Mouse (Mus musculus): ENCODE measurements at regions not wholly inside any gene's neighbourhood (a gene's known extent, or its start where the extent isn't known, plus 50 kb on each side); places are given as distances from the start of the nearest gene placed in this dataset.

DNA sequence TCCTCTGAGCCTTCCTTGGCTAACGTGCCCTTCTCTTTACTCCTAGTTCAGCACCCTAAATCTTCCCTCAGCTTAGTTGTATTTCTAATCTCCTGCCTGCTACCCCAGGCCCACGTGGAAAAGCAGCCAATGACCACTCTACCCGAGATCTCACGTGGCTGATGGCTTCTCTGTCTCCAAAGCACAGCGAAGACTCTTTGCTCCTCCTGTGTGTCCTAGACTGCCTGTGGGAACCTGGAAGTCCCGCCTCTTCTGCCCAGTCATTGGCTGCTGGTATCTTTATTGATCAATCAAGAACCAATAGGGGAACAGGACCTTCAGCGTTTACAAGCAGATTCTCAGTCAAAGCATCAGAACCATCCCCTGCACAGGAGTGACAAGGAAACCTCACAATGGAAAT lies 54.8 kb downstream of the Gm19935 start:
- Histone ChIP-seq H3K9ac (no peak overlapping the region), H3K4me3 (replicated peaks) (no peak overlapping the region), H3K9me3 (no peaks in the 10 kb centered on the region), H3K4me2 (no peak overlapping the region), H3K36me3 (no peaks in the 10 kb centered on the region), H3K27ac (no peak overlapping the region), H3K4me1 (no peaks in the 10 kb centered on the region), H3K27me3 (replicated peaks) (no peaks in the 10 kb centered on the region)
- ATAC-seq (ENCODE audit: insufficient read depth, low FRiP score, low read depth) = no peak
- 79% methylated on average over 7 of the region's 7 CpGs for WGBS

DNA sequence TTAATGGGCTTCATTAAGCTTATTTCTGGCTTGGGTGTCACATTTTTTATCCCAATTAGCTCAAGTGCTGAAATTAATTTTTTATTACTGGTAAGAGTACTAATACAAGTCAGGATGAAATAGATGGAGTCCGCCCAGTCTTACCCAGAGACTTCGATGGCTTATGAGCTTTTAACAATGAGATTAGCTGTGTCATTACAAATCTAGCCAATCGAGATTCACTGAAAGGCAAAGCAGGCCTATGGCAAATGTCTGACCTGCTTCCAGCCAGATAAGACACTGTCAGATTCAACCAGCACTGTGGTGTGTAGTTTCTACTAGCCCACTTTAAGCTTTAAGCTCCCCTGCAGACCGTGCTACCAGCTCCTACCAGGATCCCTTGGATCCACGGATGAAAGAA lies 55.2 kb downstream of the Gm19935 start:
- Histone ChIP-seq H3K27me3 (replicated peaks) (no peaks in the 10 kb centered on the region), H3K4me3 (replicated peaks) (no peak overlapping the region), H3K9ac (no peak overlapping the region), H3K36me3 (no peaks in the 10 kb centered on the region), H3K9me3 (no peaks in the 10 kb centered on the region), H3K4me2 (no peak overlapping the region), H3K27ac (no peak overlapping the region), H3K4me1 (no peaks in the 10 kb centered on the region)
- WGBS = 86% methylated on average over 5 of the region's 5 CpGs
- no peak for ATAC-seq (ENCODE audit: insufficient read depth, low FRiP score, low read depth)

DNA sequence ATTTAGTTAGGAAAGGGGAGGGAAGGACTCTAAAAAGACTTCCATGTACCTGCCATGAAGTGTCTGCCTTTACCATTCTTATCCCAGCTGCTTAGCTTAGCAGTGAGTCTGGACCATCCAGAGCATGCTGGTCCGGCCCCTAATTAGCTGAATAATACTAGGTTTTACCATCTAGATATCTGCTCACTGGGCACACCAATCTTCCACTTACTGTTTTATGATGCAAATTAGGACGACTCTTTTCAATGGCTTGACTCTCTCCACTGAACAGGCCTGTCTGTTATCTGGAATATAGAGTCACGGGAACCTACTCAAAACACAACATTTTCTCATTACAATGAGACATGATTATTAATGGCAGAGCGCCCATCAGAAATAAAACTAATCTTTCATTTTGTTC lies 55.7 kb downstream of the Gm19935 start:
- no peak overlapping the region for H3K9ac ChIP-seq
- H3K4me3 ChIP-seq (replicated peaks) = no peak overlapping the region
- H3K27me3 ChIP-seq (replicated peaks) = no peaks in the 10 kb centered on the region
- no peak overlapping the region for H3K4me2 ChIP-seq
- no peaks in the 10 kb centered on the region for H3K36me3 ChIP-seq
- no peaks in the 10 kb centered on the region for H3K9me3 ChIP-seq
- no peak for ATAC-seq (ENCODE audit: insufficient read depth, low FRiP score, low read depth)
- H3K4me1 ChIP-seq = no peaks in the 10 kb centered on the region
- 84% methylated on average over 4 of the region's 4 CpGs for WGBS
- no peak overlapping the region for H3K27ac ChIP-seq

DNA sequence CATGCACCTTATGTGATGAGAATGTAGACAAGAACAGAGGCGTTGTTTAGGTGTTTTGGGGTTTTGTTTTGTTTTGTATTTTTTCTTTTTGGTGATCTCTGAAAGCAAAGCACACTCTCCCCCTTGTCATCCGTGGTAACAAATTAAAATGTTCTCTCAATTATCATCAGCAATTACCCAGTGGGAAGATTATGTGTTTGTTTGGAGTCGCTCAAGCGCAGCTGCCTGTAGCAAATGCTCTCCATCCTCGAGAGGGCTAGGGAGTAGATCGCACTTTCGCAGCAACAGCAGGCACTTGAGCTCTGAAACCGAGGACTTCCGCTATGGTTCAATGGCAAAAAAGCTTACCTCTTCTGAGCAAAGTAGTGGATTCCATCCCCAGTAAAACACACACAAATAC lies 57.7 kb downstream of the Gm19935 start:
- no peaks in the 10 kb centered on the region for H3K36me3 ChIP-seq
- ATAC-seq (ENCODE audit: insufficient read depth, low FRiP score, low read depth) = no peak
- H3K4me1 ChIP-seq = no peaks in the 10 kb centered on the region
- H3K9me3 ChIP-seq = no peaks in the 10 kb centered on the region
- no peak overlapping the region for H3K4me3 ChIP-seq (replicated peaks)
- no peaks in the 10 kb centered on the region for H3K27me3 ChIP-seq (replicated peaks)
- H3K9ac ChIP-seq = no peak overlapping the region
- 82% methylated on average over 9 of the region's 9 CpGs for WGBS
- H3K27ac ChIP-seq = no peak overlapping the region
- H3K4me2 ChIP-seq = no peak overlapping the region

DNA sequence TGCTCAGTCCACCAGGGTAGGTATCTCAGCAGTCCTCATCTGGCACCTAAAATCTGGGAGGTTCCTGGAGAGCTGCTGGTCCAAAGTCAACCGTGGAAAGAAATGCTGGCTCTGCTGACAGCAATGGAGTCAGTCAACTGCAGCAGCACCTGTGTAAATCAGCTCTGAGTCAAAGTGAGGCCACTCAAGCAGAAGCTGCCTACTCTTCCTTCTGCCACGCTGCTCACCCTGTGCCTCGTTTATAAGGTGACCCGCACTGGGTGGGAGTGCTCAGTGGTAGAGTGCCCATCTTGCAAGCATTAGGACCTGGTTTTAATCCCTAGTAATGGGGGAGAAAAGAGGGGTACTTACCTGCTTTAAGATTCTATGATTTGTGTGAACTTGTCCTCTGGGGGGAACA lies 62.2 kb downstream of the Gm19935 start:
- Histone ChIP-seq H3K4me1 (no peaks in the 10 kb centered on the region), H3K4me2 (no peak overlapping the region), H3K27me3 (replicated peaks) (no peaks in the 10 kb centered on the region), H3K4me3 (replicated peaks) (no peak overlapping the region), H3K36me3 (no peaks in the 10 kb centered on the region), H3K9ac (no peak overlapping the region), H3K9me3 (no peaks in the 10 kb centered on the region), H3K27ac (no peak overlapping the region)
- no peak for ATAC-seq (ENCODE audit: insufficient read depth, low FRiP score, low read depth)
- 74% methylated on average over 4 of the region's 4 CpGs for WGBS

DNA sequence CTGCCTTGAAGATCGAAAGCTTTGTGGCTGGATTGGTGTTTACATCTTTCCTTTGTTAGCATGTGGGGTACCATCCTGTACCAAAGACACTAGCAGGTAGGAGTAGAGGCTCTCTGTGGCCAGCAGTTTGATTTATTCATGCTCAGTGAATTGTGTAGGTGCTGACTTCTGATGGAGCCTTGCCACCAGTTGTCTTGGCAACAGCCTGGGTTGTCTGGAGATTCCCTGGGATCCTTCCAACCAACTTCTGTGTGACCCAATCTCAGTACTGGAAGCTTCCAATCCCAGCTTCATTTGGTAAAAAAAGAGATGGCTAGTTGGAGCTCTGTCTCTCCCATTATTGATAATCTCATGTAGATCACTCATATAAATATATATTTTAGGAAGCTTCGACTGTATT lies 73.6 kb downstream of the Gm19935 start:
- Histone ChIP-seq H3K4me3 (replicated peaks) (no peak overlapping the region), H3K36me3 (no peaks in the 10 kb centered on the region), H3K4me1 (no peaks in the 10 kb centered on the region), H3K27ac (no peak overlapping the region), H3K4me2 (no peak overlapping the region), H3K9ac (no peak overlapping the region), H3K27me3 (replicated peaks) (no peaks in the 10 kb centered on the region), H3K9me3 (no peaks in the 10 kb centered on the region)
- no peak for ATAC-seq (ENCODE audit: insufficient read depth, low FRiP score, low read depth)
- 87% methylated on average over 2 of the region's 2 CpGs for WGBS

DNA sequence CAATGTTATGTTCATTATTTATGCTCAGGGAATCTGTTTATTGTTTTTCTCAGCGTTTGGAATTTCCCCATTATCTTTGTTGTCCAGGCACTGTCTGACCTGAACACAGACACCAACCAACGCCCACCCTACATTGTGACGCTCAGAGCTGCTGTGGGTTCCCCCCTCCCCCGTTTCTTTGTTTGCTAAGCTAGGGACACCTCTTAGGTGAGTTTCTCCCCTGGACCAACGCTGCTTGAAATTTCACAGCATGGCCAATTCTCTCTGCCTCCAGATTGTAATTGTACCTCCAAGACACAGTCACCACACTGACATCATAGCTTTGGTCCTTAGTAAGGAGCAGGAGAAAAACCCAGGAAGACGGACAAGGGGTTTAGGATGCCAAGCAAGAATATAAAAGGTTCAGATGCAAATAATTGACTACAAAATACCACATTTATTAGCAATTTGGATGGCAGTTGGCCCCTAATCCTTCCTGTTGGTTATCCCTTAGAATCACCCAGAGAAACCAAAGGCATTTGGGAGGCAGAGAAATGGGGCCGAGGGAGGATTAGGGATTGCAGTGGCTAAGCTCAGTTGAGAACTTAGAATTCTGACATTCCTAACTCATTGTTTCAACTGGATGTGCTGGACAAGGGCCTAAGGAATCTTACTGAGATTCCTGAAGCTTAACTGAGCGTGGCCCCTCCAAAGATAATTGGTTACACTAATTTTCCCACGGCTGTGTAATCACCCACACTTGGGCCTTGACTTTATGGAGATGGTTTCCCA lies 76.0 kb downstream of the Gm19935 start:
- no peak overlapping the region for H3K27ac ChIP-seq
- no peaks in the 10 kb centered on the region for H3K27me3 ChIP-seq (replicated peaks)
- no peak overlapping the region for H3K4me2 ChIP-seq
- H3K4me3 ChIP-seq (replicated peaks) = no peak overlapping the region
- H3K9ac ChIP-seq = no peak overlapping the region
- ATAC-seq (ENCODE audit: insufficient read depth, low FRiP score, low read depth) = no peak
- no peaks in the 10 kb centered on the region for H3K4me1 ChIP-seq
- no peaks in the 10 kb centered on the region for H3K36me3 ChIP-seq
- WGBS = 52% methylated on average over 9 of the region's 9 CpGs
- H3K9me3 ChIP-seq = no peaks in the 10 kb centered on the region

DNA sequence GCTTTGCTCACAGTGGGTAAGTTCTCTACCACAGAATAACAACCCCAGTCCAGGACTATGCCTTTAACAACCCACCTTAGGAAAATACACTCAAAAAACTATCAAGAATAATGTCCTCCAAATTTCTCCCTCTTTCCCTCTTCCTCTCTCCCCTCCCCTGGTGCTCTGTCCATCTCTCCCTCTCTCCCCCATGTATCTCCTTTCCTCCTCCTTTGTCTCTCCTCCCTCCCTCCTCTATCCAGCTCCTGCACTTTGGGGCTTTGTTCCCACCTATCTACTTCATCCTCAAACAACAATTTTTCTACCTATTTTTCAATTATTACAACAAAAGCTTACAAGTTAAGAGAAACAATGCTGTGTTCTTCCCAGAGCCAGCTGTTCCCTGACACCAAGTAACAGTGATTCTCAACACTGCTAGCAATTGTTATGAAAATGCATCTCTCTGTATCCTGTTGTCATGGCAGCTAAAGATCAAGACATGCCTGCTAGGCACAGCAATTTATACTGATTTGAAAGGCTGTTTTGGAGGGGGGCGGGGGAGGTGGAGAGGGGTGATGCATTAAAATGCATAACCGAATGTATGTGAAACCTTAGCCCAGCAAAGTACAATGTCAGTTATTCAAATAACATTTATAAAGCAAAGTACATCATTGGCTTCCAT lies 76.8 kb downstream of the Gm19935 start:
- no peak overlapping the region for H3K9ac ChIP-seq
- H3K27me3 ChIP-seq (replicated peaks) = no peaks in the 10 kb centered on the region
- WGBS = 60% methylated on average over 2 of the region's 2 CpGs
- H3K27ac ChIP-seq = no peak overlapping the region
- H3K4me2 ChIP-seq = no peak overlapping the region
- H3K36me3 ChIP-seq = no peaks in the 10 kb centered on the region
- H3K9me3 ChIP-seq = no peaks in the 10 kb centered on the region
- H3K4me1 ChIP-seq = no peaks in the 10 kb centered on the region
- H3K4me3 ChIP-seq (replicated peaks) = no peak overlapping the region
- no peak for ATAC-seq (ENCODE audit: insufficient read depth, low FRiP score, low read depth)

DNA sequence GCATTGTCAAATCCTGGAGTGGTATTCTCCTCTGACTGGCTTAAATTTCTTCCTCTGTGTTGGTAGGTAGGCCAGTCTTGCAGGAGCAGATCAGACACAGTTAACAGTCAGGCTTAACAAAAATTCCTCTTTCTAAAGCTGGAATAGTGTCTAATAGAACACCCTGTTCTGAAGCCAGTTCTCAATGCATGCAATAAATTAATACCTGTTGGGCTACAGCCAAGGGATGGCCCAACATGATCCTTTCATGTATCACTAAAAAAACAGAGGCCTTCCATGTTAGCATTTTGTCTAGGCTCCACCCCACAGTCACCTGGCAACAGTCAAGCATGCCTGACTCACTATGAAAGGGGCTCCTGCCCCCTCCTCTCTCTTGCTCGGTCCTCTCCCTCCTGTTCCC lies 89.2 kb downstream of the Gm19935 start:
- WGBS = 45% methylated on average over 1 of the region's 1 CpGs
- no peak overlapping the region for H3K4me2 ChIP-seq
- H3K4me1 ChIP-seq = no peaks in the 10 kb centered on the region
- no peaks in the 10 kb centered on the region for H3K9me3 ChIP-seq
- no peaks in the 10 kb centered on the region for H3K36me3 ChIP-seq
- H3K27me3 ChIP-seq (replicated peaks) = no peaks in the 10 kb centered on the region
- no peak for ATAC-seq (ENCODE audit: insufficient read depth, low FRiP score, low read depth)
- H3K9ac ChIP-seq = no peak overlapping the region
- no peak overlapping the region for H3K27ac ChIP-seq
- H3K4me3 ChIP-seq (replicated peaks) = no peak overlapping the region

DNA sequence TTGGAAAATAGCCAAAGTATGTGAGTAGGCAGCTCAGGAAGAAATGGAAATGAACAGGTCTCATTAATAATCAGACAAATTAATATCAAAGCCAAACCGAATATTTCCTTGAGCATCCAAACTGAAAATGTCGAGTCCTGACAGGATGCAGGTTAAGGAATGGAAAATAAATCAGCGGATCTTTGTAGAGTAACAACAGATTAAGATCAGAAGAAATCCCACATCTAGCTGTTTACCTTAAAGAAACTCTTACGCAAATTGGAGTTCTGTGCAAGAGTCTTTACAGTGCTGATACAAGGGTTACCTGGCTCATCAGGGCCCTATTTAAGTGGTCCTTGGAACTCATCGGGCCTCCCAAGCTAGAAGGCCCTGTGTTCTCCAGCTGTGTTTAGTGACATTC lies 92.0 kb downstream of the Gm19935 start:
- H3K36me3 ChIP-seq = no peaks in the 10 kb centered on the region
- 79% methylated on average over 5 of the region's 5 CpGs for WGBS
- H3K4me2 ChIP-seq = no peak overlapping the region
- no peaks in the 10 kb centered on the region for H3K27me3 ChIP-seq (replicated peaks)
- no peaks in the 10 kb centered on the region for H3K9me3 ChIP-seq
- H3K4me1 ChIP-seq = no peaks in the 10 kb centered on the region
- H3K27ac ChIP-seq = no peak overlapping the region
- no peak for ATAC-seq (ENCODE audit: insufficient read depth, low FRiP score, low read depth)
- no peak overlapping the region for H3K4me3 ChIP-seq (replicated peaks)
- no peak overlapping the region for H3K9ac ChIP-seq

DNA sequence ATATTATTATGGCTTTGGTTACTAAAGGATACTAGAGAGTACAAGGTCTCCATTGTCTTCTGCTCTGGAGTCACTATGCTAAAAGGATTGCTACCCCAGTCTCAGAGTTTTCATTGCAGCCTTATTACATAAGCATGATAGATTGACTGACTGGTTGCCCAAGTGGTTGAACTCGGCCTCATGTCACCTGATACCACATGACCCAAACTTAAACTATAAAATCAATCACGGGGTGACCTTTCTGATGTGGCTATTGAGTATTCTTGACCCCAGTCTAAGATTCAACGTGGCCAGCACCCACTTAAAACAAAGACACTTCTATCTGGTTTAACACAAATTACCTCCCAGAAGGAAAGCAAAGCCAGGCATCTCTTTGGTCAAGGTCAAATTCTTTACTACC lies 100.8 kb downstream of the Gm19935 start:
- H3K4me3 ChIP-seq (replicated peaks) = no peak overlapping the region
- WGBS = 30% methylated on average over 3 of the region's 3 CpGs
- no peak for ATAC-seq (ENCODE audit: insufficient read depth, low FRiP score, low read depth)

DNA sequence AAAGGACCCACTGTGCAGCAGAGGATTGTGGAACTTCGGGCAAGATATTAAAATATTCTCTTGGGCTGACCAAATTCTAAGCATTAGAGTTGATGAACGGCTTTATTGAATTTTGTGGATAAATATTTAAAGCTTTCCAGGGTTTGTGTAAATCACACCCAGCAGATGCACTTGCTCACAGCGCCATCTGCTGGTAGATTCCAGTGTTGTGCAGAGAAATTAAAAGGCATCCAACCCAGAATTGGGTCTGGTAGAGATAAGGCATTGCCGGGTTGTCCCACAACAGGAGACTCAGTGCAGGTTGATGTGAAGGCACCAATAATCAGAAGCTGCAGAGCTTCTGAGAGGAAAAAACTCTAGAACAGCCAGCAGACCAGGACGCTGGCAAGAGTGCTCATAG lies 108.7 kb downstream of the Gm19935 start:
- Histone ChIP-seq H3K4me2 (0 out of 2 replicates have a peak overlapping the region, but pooled peaks have one; percentile 27), H3K9ac (no peak overlapping the region), H3K36me3 (no peaks in the 10 kb centered on the region), H3K27me3 (replicated peaks) (no peaks in the 10 kb centered on the region), H3K9me3 (no peaks in the 10 kb centered on the region), H3K4me1 (no peaks in the 10 kb centered on the region), H3K4me3 (replicated peaks) (no peak overlapping the region), H3K27ac (no peak overlapping the region)
- no peak; the same call in 1 of the 2 replicates for ATAC-seq (ENCODE audit: insufficient read depth, low FRiP score, low read depth)
- 9% methylated on average over 5 of the region's 5 CpGs for WGBS

More for the DNA sequence above, 100.8 kb downstream of the Gm19935 start:
- Histone ChIP-seq H3K9ac (no peak overlapping the region), H3K27ac (no peak overlapping the region), H3K9me3 (no peaks in the 10 kb centered on the region), H3K4me1 (no peaks in the 10 kb centered on the region), H3K4me2 (no peak overlapping the region), H3K36me3 (no peaks in the 10 kb centered on the region), H3K27me3 (replicated peaks) (no peaks in the 10 kb centered on the region)
